Mouse (Mus musculus) cortical plate, adult 2 months (tissue): ENCODE measurements around the gene Zfp141. TPM values are rescaled to one million over a fixed set of nuclear protein-coding genes. Genes with fewer than 3 reads are reported as not detected.
A peak's percentile ranks its signal among the peaks of the same experiment; 100 is the strongest.
"Not testable (repeated sequence)": the region's sequence is repeated elsewhere in the genome, so short reads cannot be mapped to it uniquely, and the experiment has no call there.

Experiments
- H3K27ac ChIP-seq: fragments of 200-500 bp; 2 replicates; pipeline ENCODE4 v1.5.1; 2012; ENCODE audit warnings: low read length, control low read depth, inconsistent platforms; ENCODE audit not compliant: insufficient read depth
- H3K4me1 ChIP-seq: fragments of 200-500 bp; 2 replicates; pipeline ENCODE4 v1.6.1; 2011; ENCODE audit warnings: low read length; ENCODE audit not compliant: control insufficient read depth, insufficient read depth
- H3K4me3 ChIP-seq: fragments of 200-500 bp; 2 replicates; pipeline ENCODE4 v1.5.1; 2011; ENCODE audit warnings: mild to moderate bottlenecking, low read length, control low read depth; ENCODE audit not compliant: insufficient read depth
- CTCF ChIP-seq: fragments of 200-500 bp; IDR thresholded peaks from 2 replicates; pipeline ENCODE4 v1.5.1; 2011; ENCODE audit warnings: mild to moderate bottlenecking, control low read depth, low read length; ENCODE audit not compliant: insufficient read depth; ENCODE audit errors: extremely low read depth
- POLR2A ChIP-seq: fragments of 200-500 bp; IDR thresholded peaks from 2 replicates; pipeline ENCODE4 v1.6.1; 2011; ENCODE audit warnings: mild to moderate bottlenecking, low read length, control low read depth; ENCODE audit not compliant: insufficient read depth; ENCODE audit errors: extremely low read depth
- polyA plus RNA-seq: library from polyadenylated mRNA; depleted of rRNA; stranded (reverse); fragments of >200 nt; gene quantifications from 2 replicates; pipeline ENCODE4 v1.2.3, GENCODE M21; 2012; rRNA removed

Zfp141 gene
- 9.0 and 10.7 TPM in 2 replicates for polyA plus RNA-seq

GRCm38 (mm10) chr7:42505588-42505987 is at the start of gene Zfp141:
Gene Zfp141, minus strand, starts transcription at chr7:42505740.
- not testable (repeated sequence) for H3K4me1 ChIP-seq, H3K27ac ChIP-seq
- TF ChIP-seq POLR2A = 0 out of 2 replicates have a peak, but pooled peaks have one; percentile 35
- peak within 1 kb of the TSS; percentile 95 for H3K4me3 ChIP-seq

- no peak overlapping the region for H3K4me3 ChIP-seq
- no peak overlapping the region for H3K27ac ChIP-seq
- H3K4me1 ChIP-seq = no peaks in the 10 kb centered on the region
- TF ChIP-seq POLR2A (no peak), CTCF (no peak)
Measured at GRCm38 (mm10) chr7:42551766-42552165, 46.2 kb upstream of the Zfp141 start.

- no peak overlapping the region for H3K27ac ChIP-seq
- peak overlapping the region; percentile 95 for H3K4me3 ChIP-seq
- no peaks in the 10 kb centered on the region for H3K4me1 ChIP-seq
- TF ChIP-seq CTCF (no peak), POLR2A (no peak)
Measured at GRCm38 (mm10) chr7:42505186-42505585, 354 bp downstream of the Zfp141 start.

- H3K27ac ChIP-seq = no peak overlapping the region
- TF ChIP-seq CTCF (no peak), POLR2A (no peak)
- H3K4me1 ChIP-seq = no peaks in the 10 kb centered on the region
- no peak overlapping the region for H3K4me3 ChIP-seq
Measured at GRCm38 (mm10) chr7:42498248-42498647, 7.3 kb downstream of the Zfp141 start.

GRCm38 (mm10) chr7:42497356-42497755 is 8.2 kb downstream of the Zfp141 start:
- Histone ChIP-seq H3K4me3 (no peak overlapping the region), H3K4me1 (no peaks in the 10 kb centered on the region), H3K27ac (no peak overlapping the region)
- TF ChIP-seq CTCF (no peak), POLR2A (no peak)

- Histone ChIP-seq H3K27ac (no peak overlapping the region), H3K4me3 (no peak overlapping the region), H3K4me1 (no peaks in the 10 kb centered on the region)
- TF ChIP-seq POLR2A (no peak), CTCF (no peak)
Measured at GRCm38 (mm10) chr7:42496202-42496601, 9.3 kb downstream of the Zfp141 start.

- no peaks in the 10 kb centered on the region for H3K4me1 ChIP-seq
- TF ChIP-seq CTCF (no peak), POLR2A (no peak)
- H3K27ac ChIP-seq = no peak overlapping the region
- no peak overlapping the region for H3K4me3 ChIP-seq
Measured at GRCm38 (mm10) chr7:42490859-42491258, 14.7 kb downstream of the Zfp141 start.

GRCm38 (mm10) chr7:42490358-42490757 is 15.2 kb downstream of the Zfp141 start:
- TF ChIP-seq POLR2A = no peak
- TF ChIP-seq CTCF = no peak
- Histone ChIP-seq H3K4me1 (no peaks in the 10 kb centered on the region), H3K4me3 (no peak overlapping the region), H3K27ac (no peak overlapping the region)

- TF ChIP-seq POLR2A = no peak
- no peak for TF ChIP-seq CTCF
Measured at GRCm38 (mm10) chr7:42454640-42455039, 50.9 kb downstream of the Zfp141 start.

GRCm38 (mm10) chr7:42450618-42451017 is 54.9 kb downstream of the Zfp141 start:
- Histone ChIP-seq H3K27ac (no peak overlapping the region), H3K4me3 (no peak overlapping the region), H3K4me1 (no peaks in the 10 kb centered on the region)
- TF ChIP-seq CTCF (no peak), POLR2A (no peak)

More at GRCm38 (mm10) chr7:42454640-42455039, 50.9 kb downstream of the Zfp141 start:
- no peak overlapping the region for H3K4me3 ChIP-seq
- no peak overlapping the region for H3K27ac ChIP-seq
- no peaks in the 10 kb centered on the region for H3K4me1 ChIP-seq
